Mouse (Mus musculus) ES-E14 (cell line): ENCODE results near the gene Rspo1. TPM values are rescaled to one million over a fixed set of nuclear protein-coding genes. Genes with fewer than 3 reads are reported as not detected.

ENCODE experiments used
- DNase-seq: peaks from one replicate; pipeline ENCODE4 v3.0.0-alpha.2; 2013; ENCODE audit warnings: low read depth, low spot score
- H3K27ac ChIP-seq: 2 replicates; pipeline ENCODE4 v1.5.1; 2012; ENCODE audit warnings: low read depth, mild to moderate bottlenecking, low read length, moderate library complexity, mixed read lengths; ENCODE audit not compliant: poor library complexity, insufficient read depth, severe bottlenecking
- H3K36me3 ChIP-seq: 2 replicates; pipeline ENCODE4 v1.6.1; 2012; ENCODE audit warnings: mild to moderate bottlenecking, low read length, moderate library complexity, mixed read lengths; ENCODE audit not compliant: control insufficient read depth, poor library complexity, insufficient read depth, severe bottlenecking
- H3K4me1 ChIP-seq, 2 experiments: fragments of 150-350 bp in 1 of 2; sonication (generic) in 1 of 2; 2 replicates each; pipeline ENCODE4 v1.6.1; 2012; ENCODE audit warnings: low read length in 2 of 2, mild to moderate bottlenecking in 1 of 2, mixed read lengths in 1 of 2; ENCODE audit not compliant: control insufficient read depth in 2 of 2, insufficient read depth in 2 of 2, poor library complexity in 1 of 2
- H3K4me3 ChIP-seq, 2 experiments: fragments of 150-350 bp in 1 of 2; sonication (generic) in 1 of 2; 2 replicates each; pipeline ENCODE4 v1.5.1; 2012; ENCODE audit warnings: low read length in 2 of 2, low read depth in 1 of 2, mild to moderate bottlenecking in 1 of 2, mixed read lengths in 1 of 2; ENCODE audit not compliant: insufficient read depth in 1 of 2, poor library complexity in 1 of 2, severe bottlenecking in 1 of 2
- H3K9ac ChIP-seq: 2 replicates; pipeline ENCODE4 v1.6.1; 2012; ENCODE audit warnings: low read depth, mild to moderate bottlenecking, low read length, mixed read lengths; ENCODE audit not compliant: poor library complexity, insufficient read depth, severe bottlenecking
- H3K9me3 ChIP-seq: fragments of 150-350 bp; sonication (generic); 2 replicates; pipeline ENCODE4 v1.6.1; 2012; ENCODE audit warnings: low read depth, mild to moderate bottlenecking, low read length; ENCODE audit not compliant: control insufficient read depth, insufficient read depth
- CHD2 ChIP-seq: IDR thresholded peaks from 2 replicates; pipeline ENCODE4 v1.6.1; 2014; ENCODE audit warnings: mild to moderate bottlenecking, low read depth, low read length, inconsistent platforms
- HCFC1 ChIP-seq: IDR thresholded peaks from 2 replicates; pipeline ENCODE4 v1.6.1; 2012; ENCODE audit warnings: low read length, inconsistent platforms, borderline replicate concordance; ENCODE audit not compliant: insufficient read depth
- MAFK ChIP-seq: IDR thresholded peaks from 2 replicates; pipeline ENCODE4 v1.6.1; 2014; ENCODE audit warnings: mild to moderate bottlenecking, low read depth, low read length, inconsistent platforms; ENCODE audit not compliant: insufficient read depth
- ZC3H11A ChIP-seq: IDR thresholded peaks from 2 replicates; pipeline ENCODE4 v1.6.1; 2012; ENCODE audit warnings: low read depth, mild to moderate bottlenecking, inconsistent platforms, low read length, borderline replicate concordance
- ZNF384 ChIP-seq: IDR thresholded peaks from 2 replicates; pipeline ENCODE4 v1.6.1; 2012; ENCODE audit warnings: low read depth, low read length, inconsistent platforms
- in situ Hi-C, 2 experiments: fragments of 600-800 bp; cut with MboI; formaldehyde crosslinking; loops; one replicate each; pipeline ENCODE4 v1.15.1; 2025; ENCODE audit warnings: low sequenced_read_pairs in 2 of 2, inconsistent platforms in 1 of 2; ENCODE audit not compliant: unreplicated experiment in 2 of 2
- total RNA-seq: library from RNA; depleted of rRNA; stranded (reverse); fragments of 300-350 nt; gene quantifications from 2 replicates; pipeline ENCODE4 v1.2.3, GENCODE M21; 2012

The Rspo1 gene
- total RNA-seq, 1 experiment, result 3.3 TPM

- in situ Hi-C loops, result no loop called here
- Histone ChIP-seq H3K36me3 (no peaks in the 10 kb centered on the region), H3K9me3 (no peaks in the 10 kb centered on the region), H3K9ac (no peak overlapping the region), H3K27ac (no peak overlapping the region), H3K4me1 (peaks cover 2 to 17% of the 10 kb centered on the region in 2 experiments; a peak in 2 of 4 replicates), H3K4me3 (no peak overlapping the region)
- TF ChIP-seq ZNF384 (no peak), HCFC1 (no peak), ZC3H11A (no peak), MAFK (no peak), CHD2 (no peak)
- no peak for DNase-seq
Observed at GRCm38 (mm10) chr4:124988382-124988781, 2.2 kb downstream of the Rspo1 start.

GRCm38 (mm10) chr4:124989787-124990253 is 3.6 kb downstream of the Rspo1 start:
- H3K4me3 ChIP-seq, result peak overlapping the region; percentile 34 to 55
- DNase-seq, result no peak
- H3K27ac ChIP-seq, result no peak overlapping the region; the same call in 1 of the 2 replicates
- H3K36me3 ChIP-seq, result no peaks in the 10 kb centered on the region
- no peaks in the 10 kb centered on the region for H3K9me3 ChIP-seq
- H3K4me1 ChIP-seq, result peaks cover 2 to 17% of the 10 kb centered on the region in 2 experiments; a peak in 2 of 4 replicates
- in situ Hi-C loops, result no loop called here
- peak overlapping the region; percentile 44; the same call in 1 of the 2 replicates for H3K9ac ChIP-seq
- TF ChIP-seq CHD2 (no peak), ZNF384 (no peak), MAFK (no peak), HCFC1 (no peak), ZC3H11A (no peak)

GRCm38 (mm10) chr4:124990325-124990724 is 4.1 kb downstream of the Rspo1 start:
- no peak for DNase-seq
- H3K4me3 ChIP-seq, result peak overlapping the region; percentile 34 to 55
- no peak for TF ChIP-seq CHD2
- TF ChIP-seq HCFC1, result no peak
- TF ChIP-seq MAFK, result 0 out of 2 replicates have a peak, but pooled peaks have one; percentile 4
- no peaks in the 10 kb centered on the region for H3K36me3 ChIP-seq
- peaks cover 2 to 17% of the 10 kb centered on the region in 2 experiments; a peak in 2 of 4 replicates for H3K4me1 ChIP-seq
- H3K9me3 ChIP-seq, result no peaks in the 10 kb centered on the region
- H3K27ac ChIP-seq, result no peak overlapping the region; the same call in 1 of the 2 replicates
- H3K9ac ChIP-seq, result peak overlapping the region; percentile 44; the same call in 1 of the 2 replicates
- in situ Hi-C loops, result no loop called here

- in situ Hi-C loops, result no loop called here
- no peak for DNase-seq
Observed at GRCm38 (mm10) chr4:124997479-124998147, 11.4 kb downstream of the Rspo1 start.

More at GRCm38 (mm10) chr4:124997479-124998147, 11.4 kb downstream of the Rspo1 start:
- Histone ChIP-seq H3K4me1 (no peaks in the 10 kb centered on the region; a peak in 1 of 4 replicates), H3K4me3 (no peak overlapping the region), H3K27ac (no peak overlapping the region), H3K36me3 (no peaks in the 10 kb centered on the region), H3K9ac (no peak overlapping the region), H3K9me3 (no peaks in the 10 kb centered on the region)
- no peak for TF ChIP-seq CHD2
- no peak for TF ChIP-seq ZC3H11A
- no peak for TF ChIP-seq MAFK
- TF ChIP-seq HCFC1, result no peak
- no peak for TF ChIP-seq ZNF384
